Mouse (Mus musculus): ENCODE results near the gene Ifit3b. TPM values are rescaled to one million over a fixed set of nuclear protein-coding genes. Genes with fewer than 3 reads are reported as not detected.
"Not testable (repeated sequence)": the region's sequence is repeated elsewhere in the genome, so short reads cannot be mapped to it uniquely, and the experiment has no call there.

Gene Ifit3b
- total RNA-seq, 1 experiment from 2014 or later: 2.7 TPM

GRCm38 (mm10) chr19:34599250-34599649, 8.5 kb upstream of the Ifit3b start:
- ATAC-seq (replicated peaks; ENCODE audit: insufficient number of reproducible peaks, low FRiP score, low TSS enrichment, poor library complexity, severe bottlenecking): peak; percentile 74

GRCm38 (mm10) chr19:34601888-34602287, 5.9 kb upstream of the Ifit3b start, which contains the start of gene Ifit1bl1:
Gene Ifit1bl1, minus strand, starts transcription at chr19:34601956.
- peak; percentile 73 for ATAC-seq (replicated peaks; ENCODE audit: insufficient number of reproducible peaks, low FRiP score, low TSS enrichment, poor library complexity, severe bottlenecking)

DNA sequence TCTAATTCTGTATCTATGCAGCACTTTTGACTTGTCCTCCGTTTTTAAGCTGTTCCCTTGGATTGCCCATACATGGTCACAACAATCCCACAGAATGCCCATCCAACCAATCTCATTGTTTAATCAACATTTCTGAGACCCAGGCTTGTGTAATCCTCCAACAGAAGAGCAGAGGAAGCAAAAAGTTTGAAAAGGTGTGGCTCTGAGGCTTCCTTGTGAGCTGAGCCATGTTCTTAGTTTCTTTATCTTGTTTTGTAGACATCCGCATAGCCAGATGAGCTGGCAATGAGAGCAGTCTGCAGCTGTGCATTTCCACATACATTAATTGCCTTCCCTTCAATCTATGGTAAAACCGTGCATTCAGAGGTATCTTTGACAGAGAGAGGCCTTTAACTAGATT, 2.3 kb upstream of the Ifit3b start:
- no peak for ATAC-seq (replicated peaks; ENCODE audit: insufficient number of reproducible peaks, low FRiP score, low TSS enrichment, poor library complexity, severe bottlenecking)

- not testable (repeated sequence) for ATAC-seq (replicated peaks; ENCODE audit: insufficient number of reproducible peaks, low FRiP score, low TSS enrichment, poor library complexity, severe bottlenecking)
These were observed 2.3 kb downstream of the Ifit3b start for GRCm38 (mm10) chr19:34610118-34610517.

DNA sequence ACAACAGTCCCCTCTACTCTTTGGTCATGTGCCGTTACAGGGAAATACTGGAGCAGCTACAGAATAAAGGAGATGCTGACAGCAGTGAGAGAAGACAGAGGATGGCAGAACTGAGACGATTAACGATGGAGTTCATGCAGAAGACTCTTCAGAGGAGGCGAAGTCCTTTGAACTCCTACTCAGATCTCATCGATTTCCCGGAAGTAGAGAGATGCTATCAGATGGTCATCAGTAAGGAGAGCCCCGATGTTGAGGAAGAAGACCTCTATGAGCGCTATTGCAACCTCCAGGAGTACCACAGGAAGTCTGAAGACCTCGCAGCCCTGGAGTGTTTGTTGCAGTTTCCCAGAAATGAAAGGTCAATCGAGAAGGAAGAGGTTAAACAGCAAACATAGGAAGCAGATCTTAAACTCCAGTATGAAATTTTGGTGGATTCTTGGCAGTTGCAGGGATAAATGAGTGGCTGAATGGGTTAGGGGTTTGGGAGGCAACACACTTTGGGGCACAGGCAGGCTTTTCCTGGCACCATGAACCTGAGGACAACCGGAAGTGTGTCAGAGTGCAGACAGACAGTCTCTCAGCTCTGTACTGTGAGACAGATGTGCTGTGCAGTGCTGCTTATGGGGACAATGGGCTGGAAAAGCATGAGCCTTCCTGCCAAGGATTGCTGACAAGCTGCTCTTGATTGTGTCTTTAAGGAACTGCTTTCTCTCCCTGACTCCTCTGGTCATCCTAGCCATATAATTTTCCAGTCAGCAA, 4.7 kb downstream of the Ifit3b start:
- ATAC-seq (replicated peaks; ENCODE audit: insufficient number of reproducible peaks, low FRiP score, low TSS enrichment, poor library complexity, severe bottlenecking): not testable (repeated sequence)

- no peak for ATAC-seq (replicated peaks; ENCODE audit: insufficient number of reproducible peaks, low FRiP score, low TSS enrichment, poor library complexity, severe bottlenecking)
These were observed 13.1 kb downstream of the Ifit3b start for GRCm38 (mm10) chr19:34620871-34621270.

DNA sequence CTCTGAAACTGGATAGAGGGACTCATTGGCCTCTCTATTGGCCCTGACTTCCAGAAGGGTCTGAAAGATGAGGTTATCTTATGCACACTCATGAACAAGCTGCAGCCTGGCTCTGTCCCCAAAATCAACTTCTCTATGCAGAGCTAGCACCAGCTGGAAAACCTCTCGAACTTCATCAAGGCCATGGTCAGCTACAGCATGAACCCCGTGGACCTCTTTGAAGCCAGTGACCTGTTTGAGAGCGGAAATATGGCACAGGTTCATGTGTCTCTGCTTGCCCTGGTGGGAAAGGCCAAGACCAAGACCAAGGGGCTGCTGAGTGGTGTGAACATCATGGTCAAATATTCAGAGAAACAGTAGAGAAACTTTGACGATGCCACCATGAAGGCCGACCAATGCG, 16.0 kb downstream of the Ifit3b start:
- no peak for ATAC-seq (replicated peaks; ENCODE audit: insufficient number of reproducible peaks, low FRiP score, low TSS enrichment, poor library complexity, severe bottlenecking)

DNA sequence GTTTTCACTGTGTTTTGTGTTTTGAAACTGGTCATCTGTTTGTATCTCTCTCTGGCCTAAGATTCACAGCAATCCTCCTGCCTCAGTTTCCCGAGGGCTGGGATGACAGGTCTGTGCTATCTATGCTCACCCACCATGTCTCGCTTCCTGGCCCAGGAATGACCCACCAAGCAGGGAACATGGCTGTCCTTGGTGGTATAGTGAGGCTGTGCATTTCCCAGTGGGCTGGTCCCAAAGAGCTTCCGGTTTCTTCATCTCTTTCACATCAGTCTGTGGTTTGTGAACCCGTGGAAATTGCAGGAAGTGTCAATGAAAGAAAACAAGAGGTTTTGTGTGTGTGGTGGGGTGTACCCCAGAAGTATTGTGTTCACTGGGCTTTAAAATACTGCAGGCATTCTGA, 16.9 kb downstream of the Ifit3b start:
- ATAC-seq (replicated peaks; ENCODE audit: insufficient number of reproducible peaks, low FRiP score, low TSS enrichment, poor library complexity, severe bottlenecking): no peak

GRCm38 (mm10) chr19:34627496-34627895, 19.7 kb downstream of the Ifit3b start:
- ATAC-seq (replicated peaks; ENCODE audit: insufficient number of reproducible peaks, low FRiP score, low TSS enrichment, poor library complexity, severe bottlenecking): no peak

GRCm38 (mm10) chr19:34631487-34631886, 23.7 kb downstream of the Ifit3b start:
- ATAC-seq (replicated peaks; ENCODE audit: insufficient number of reproducible peaks, low FRiP score, low TSS enrichment, poor library complexity, severe bottlenecking): no peak

DNA sequence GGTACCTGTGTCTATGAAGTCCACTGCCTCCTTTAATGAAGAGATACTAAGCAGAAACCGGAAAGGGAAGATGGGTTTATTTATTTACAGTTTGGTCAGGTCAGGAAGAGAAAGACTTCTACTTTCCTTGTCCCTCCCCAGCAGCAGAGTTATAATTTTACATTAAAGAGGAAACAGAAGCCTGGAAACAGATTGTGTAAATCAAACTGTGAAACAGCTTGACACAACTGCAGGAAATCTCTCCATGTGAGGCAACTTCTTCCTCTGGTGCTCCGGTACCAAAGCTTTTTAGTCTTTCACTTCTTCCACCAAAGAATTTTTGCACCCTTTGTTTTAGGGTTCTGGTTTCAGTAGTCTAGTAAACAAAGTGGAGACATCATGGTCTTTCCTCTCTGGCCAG, 25.7 kb downstream of the Ifit3b start:
- no peak; the same call in 1 of the 2 replicates for ATAC-seq (replicated peaks; ENCODE audit: insufficient number of reproducible peaks, low FRiP score, low TSS enrichment, poor library complexity, severe bottlenecking)

DNA sequence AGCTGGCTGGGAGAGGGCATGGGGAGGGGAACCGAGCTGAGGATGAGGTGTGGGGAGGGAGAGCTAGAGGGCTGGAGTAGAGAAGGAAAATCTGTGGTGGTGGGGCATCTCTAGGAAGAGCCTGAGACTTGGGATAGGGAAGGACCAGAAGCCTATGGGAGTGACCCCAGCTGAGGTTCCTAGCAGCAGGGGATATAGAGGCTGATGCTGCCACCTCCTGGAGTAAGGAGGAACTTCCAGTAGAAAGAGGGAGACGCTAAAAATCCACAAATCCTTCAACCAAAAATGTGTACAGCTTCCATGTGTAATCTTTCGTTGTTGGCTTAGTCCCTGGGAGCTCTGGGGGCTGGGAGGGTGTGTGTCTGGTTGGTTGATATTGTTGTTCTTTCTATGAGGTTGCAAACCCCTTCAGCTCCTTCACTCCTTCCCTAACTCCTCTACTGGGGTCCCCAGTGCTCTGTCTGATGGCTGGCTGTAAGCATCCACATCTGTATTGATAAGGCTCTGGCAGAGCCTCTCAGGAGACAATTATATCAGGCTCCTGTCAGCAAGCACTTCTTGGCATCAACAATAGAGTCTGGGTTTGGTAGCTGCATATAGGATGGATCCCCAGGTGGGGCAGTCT, 29.3 kb downstream of the Ifit3b start:
- peak; percentile 54; the same call in 1 of the 2 replicates for ATAC-seq (replicated peaks; ENCODE audit: insufficient number of reproducible peaks, low FRiP score, low TSS enrichment, poor library complexity, severe bottlenecking)

DNA sequence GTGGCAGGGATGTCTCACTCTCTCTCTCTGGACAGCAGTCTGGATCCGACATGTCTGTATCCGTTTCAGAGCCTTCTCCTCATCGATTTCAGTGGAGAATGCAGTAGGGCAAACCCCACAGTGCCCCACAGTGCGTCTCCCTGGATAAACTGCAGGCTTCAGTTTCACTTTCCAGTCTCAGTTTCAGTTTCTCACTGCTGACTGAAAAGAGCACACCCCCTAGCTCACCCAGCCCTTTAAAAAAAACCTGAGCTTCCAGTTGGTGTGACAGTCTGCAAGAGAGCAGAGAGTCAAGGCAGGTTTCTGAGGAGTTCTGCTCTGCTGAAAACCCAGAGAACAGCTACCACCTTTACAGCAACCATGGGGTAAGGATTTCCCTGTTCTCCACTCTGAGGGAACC, 32.9 kb downstream of the Ifit3b start, which contains the start of the genes Ifit1bl2 and Ifit1:
Gene Ifit1bl2 (minus strand): TSS at position 121 of the 400 bp plus-strand sequence.
Gene Ifit1 (plus strand): TSS at position 249 of the 400 bp plus-strand sequence.
- ATAC-seq (replicated peaks; ENCODE audit: insufficient number of reproducible peaks, low FRiP score, low TSS enrichment, poor library complexity, severe bottlenecking): peak; percentile 76

DNA sequence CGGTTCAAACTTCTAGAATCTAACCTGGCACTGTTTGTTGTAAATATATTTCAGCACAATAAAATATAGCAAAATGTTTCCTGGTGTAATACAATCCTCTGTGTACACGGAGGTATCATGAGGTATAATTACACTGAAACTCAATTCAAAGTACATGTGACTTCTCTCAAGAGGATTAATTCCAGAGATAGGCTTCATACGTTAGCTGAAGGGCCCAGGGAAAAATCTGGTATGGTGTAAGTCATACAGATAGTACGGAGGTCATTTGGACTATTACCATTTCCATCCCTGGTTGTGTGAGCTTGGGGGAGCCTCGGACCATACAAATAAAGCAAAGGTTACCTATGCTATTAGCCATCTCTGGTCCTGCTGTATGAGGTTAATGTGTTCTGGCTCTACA, 34.8 kb downstream of the Ifit3b start:
- no peak for ATAC-seq (replicated peaks; ENCODE audit: insufficient number of reproducible peaks, low FRiP score, low TSS enrichment, poor library complexity, severe bottlenecking)

- not testable (repeated sequence) for ATAC-seq (replicated peaks; ENCODE audit: insufficient number of reproducible peaks, low FRiP score, low TSS enrichment, poor library complexity, severe bottlenecking)
These were observed 39.9 kb downstream of the Ifit3b start for GRCm38 (mm10) chr19:34647630-34648029.

DNA sequence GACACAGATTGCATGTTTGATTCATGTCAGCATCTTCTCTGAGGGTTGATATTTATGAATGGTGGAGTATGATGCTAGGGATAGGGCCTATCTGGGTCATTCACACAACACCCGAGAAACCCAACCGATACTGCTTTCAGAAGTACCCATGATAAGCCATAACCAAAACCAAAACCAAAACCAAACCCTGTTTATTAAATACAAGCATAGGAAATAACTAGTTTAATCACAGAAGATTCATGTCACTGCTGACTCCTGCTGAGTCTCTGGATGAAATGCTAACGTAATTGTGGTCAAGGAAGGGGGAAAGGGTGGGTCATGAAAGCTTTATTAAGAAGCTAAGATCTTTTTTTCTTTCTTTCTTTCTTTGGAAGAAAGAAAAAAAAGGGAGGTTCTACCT, 42.5 kb downstream of the Ifit3b start:
- no peak for ATAC-seq (replicated peaks; ENCODE audit: insufficient number of reproducible peaks, low FRiP score, low TSS enrichment, poor library complexity, severe bottlenecking)

DNA sequence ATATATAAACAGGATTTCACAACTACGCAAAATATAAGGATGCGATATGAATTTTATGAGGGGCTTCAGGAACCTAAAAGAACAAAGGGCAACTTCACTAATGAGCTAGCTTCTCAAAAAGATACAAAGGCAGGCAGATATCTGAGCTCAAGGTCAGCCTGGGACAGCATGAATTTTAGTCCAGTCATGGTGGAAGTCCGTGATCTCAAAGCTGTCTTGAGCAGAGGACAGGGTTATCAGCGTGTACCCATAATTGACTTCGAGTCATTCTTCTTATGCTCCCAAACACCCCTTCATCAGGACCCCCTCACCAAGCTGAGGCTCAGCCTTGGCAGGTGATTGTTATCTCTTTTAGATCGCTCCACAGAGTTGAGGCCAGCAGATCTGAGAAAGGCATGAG, 43.2 kb downstream of the Ifit3b start:
- no peak for ATAC-seq (replicated peaks; ENCODE audit: insufficient number of reproducible peaks, low FRiP score, low TSS enrichment, poor library complexity, severe bottlenecking)

- no peak for ATAC-seq (replicated peaks; ENCODE audit: insufficient number of reproducible peaks, low FRiP score, low TSS enrichment, poor library complexity, severe bottlenecking)
These were observed 47.5 kb downstream of the Ifit3b start for GRCm38 (mm10) chr19:34655227-34655805.

- no peak for ATAC-seq (replicated peaks; ENCODE audit: insufficient number of reproducible peaks, low FRiP score, low TSS enrichment, poor library complexity, severe bottlenecking)
These were observed 48.9 kb downstream of the Ifit3b start for GRCm38 (mm10) chr19:34656511-34657298.

Measured in monocyte, adult 5-6 weeks (primary cell).